Mouse (Mus musculus) heart, postnatal 0 days (tissue): ENCODE data around the gene Rnf212. TPM values are rescaled to one million over a fixed set of nuclear protein-coding genes. Genes with fewer than 3 reads are reported as not detected.

Experiments used
- ATAC-seq: fragments of 200-750 bp; cut with Nextera tagmentation; 2 replicates; pipeline ENCODE4 v1.8.0; 2017; ENCODE audit warnings: low read depth, moderate number of reproducible peaks, moderate library complexity; ENCODE audit not compliant: insufficient read depth
- DNase-seq: peaks from one replicate; pipeline ENCODE4 v3.0.0-alpha.2; 2016; ENCODE audit warnings: low spot score
- H3K27ac ChIP-seq: fragments of 300-500 bp; sonication (generic); 2 replicates; pipeline ENCODE4 v1.5.1; 2014; ENCODE audit warnings: low read depth, mild to moderate bottlenecking
- H3K27me3 ChIP-seq: fragments of 300-500 bp; sonication (generic); 2 replicates; pipeline ENCODE4 v1.6.1; 2014; ENCODE audit warnings: low read length, mixed read lengths; ENCODE audit not compliant: control insufficient read depth, insufficient read depth
- H3K36me3 ChIP-seq: fragments of 300-500 bp; sonication (generic); replicated peaks from 2 replicates; pipeline ENCODE4 v1.6.1; 2014; ENCODE audit warnings: low read length, mixed read lengths; ENCODE audit not compliant: control insufficient read depth, insufficient read depth
- H3K4me1 ChIP-seq: fragments of 300-500 bp; sonication (generic); 2 replicates; pipeline ENCODE4 v1.6.1; 2014; ENCODE audit warnings: antibody characterized with exemption; ENCODE audit not compliant: control insufficient read depth, insufficient read depth
- H3K4me2 ChIP-seq: fragments of 300-500 bp; sonication (generic); 2 replicates; pipeline ENCODE4 v1.6.1; 2014; ENCODE audit warnings: low read depth, mild to moderate bottlenecking, low read length, moderate library complexity
- H3K4me3 ChIP-seq: fragments of 300-500 bp; sonication (generic); 2 replicates; pipeline ENCODE4 v1.5.1; 2014; ENCODE audit warnings: low read depth, low read length
- H3K9ac ChIP-seq: fragments of 300-500 bp; sonication (generic); replicated peaks from 2 replicates; pipeline ENCODE4 v1.6.1; 2014; ENCODE audit warnings: low read depth, low read length, mixed read lengths
- H3K9me3 ChIP-seq: fragments of 300-500 bp; sonication (generic); replicated peaks from 2 replicates; pipeline ENCODE4 v1.6.1; 2016; ENCODE audit warnings: low read length; ENCODE audit not compliant: control insufficient read depth
- CTCF ChIP-seq: IDR thresholded peaks from 2 replicates; pipeline ENCODE4 v1.5.1; 2016; ENCODE audit warnings: antibody characterized with exemption, control low read depth, low read depth
- EP300 ChIP-seq: IDR thresholded peaks from 2 replicates; pipeline ENCODE4 v1.6.1; 2016; ENCODE audit warnings: antibody characterized with exemption, low read depth
- WGBS: fragments of 180-500 bp; shearing (Covaris S2); extraction: QIAGEN DNeasy Blood & Tissue Kit; methylation state at CpG from one replicate; pipeline ENCODE4 v1.1.7; 2014; 5-methylcytosine and 5-hydroxymethylcytosine counted together
- polyA plus RNA-seq: library from polyadenylated mRNA; unstranded; fragments of >200 nt; fragmentation: Nextera tagmentation; extraction: Ambion mirVana; gene quantifications from 2 replicates; pipeline ENCODE4 v1.2.1, GENCODE M21; 2015
- total RNA-seq: library from RNA; depleted of rRNA; stranded (reverse); fragments of >200 nt; gene quantifications from 2 replicates; pipeline ENCODE4 v1.2.3, GENCODE M21; 2014; ENCODE audit warnings: low replicate concordance

Gene Rnf212
- total and polyA plus RNA-seq, 2 experiments from 2014 or later = not detected

DNA sequence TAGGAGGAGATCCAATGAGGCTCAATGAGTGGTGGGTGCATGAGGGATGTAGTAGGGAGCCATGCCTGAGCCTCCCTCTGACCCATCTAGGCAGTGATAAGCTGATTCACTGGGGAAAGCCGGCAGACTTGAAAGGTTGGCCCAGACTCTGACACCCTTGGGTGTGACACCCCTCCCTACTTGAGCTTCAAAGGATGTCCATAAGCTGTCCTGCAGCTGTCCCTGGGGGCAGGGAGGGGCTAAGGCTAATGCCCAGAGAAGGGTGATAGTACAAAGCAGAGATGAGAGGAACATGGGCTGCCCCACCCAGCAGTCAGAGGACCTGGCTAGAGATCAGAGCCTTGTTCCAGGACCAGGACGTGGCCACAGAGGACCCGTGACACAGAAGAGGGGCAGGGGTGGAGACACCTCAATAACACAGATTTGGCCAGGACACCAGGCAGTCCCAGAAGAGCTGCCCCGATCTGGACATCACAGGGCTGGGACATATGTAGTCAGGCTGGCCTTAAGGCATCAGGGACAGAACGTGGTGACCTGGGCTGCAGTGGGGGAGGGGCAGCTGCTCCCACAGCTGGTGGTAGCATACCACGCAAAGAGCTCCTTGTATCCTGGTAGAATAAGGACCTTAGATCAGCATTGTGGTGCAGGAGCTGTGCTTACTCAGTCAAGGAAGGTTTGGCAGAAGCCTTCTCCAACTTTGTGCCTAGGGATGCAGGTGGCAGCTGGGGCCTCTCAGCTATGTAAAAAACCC lies 65.6 kb downstream of the Rnf212 start:
- H3K4me1 ChIP-seq = no peaks in the 10 kb centered on the region
- H3K27me3 ChIP-seq = no peaks in the 10 kb centered on the region
- no peak overlapping the region for H3K27ac ChIP-seq
- H3K9me3 ChIP-seq = no peaks in the 10 kb centered on the region
- ATAC-seq = no peak
- DNase-seq = no peak
- no peak overlapping the region for H3K4me2 ChIP-seq
- 47% methylated on average over 6 of the region's 6 CpGs for WGBS
- H3K4me3 ChIP-seq = no peak overlapping the region
- H3K9ac ChIP-seq = no peak overlapping the region
- TF ChIP-seq EP300 = no peak
- TF ChIP-seq CTCF = no peak
- H3K36me3 ChIP-seq = peaks cover 19% of the 10 kb centered on the region

- ATAC-seq (no peak), DNase-seq (no peak)
- no peak for TF ChIP-seq EP300
- no peak for TF ChIP-seq CTCF
These were observed 66.4 kb downstream of the Rnf212 start for GRCm38 (mm10) chr5:108708419-108708818.

GRCm38 (mm10) chr5:108707758-108708157 lies 67.0 kb downstream of the Rnf212 start:
- Histone ChIP-seq H3K9me3 (no peaks in the 10 kb centered on the region), H3K4me3 (no peak overlapping the region), H3K4me2 (no peak overlapping the region), H3K9ac (no peak overlapping the region), H3K27me3 (no peaks in the 10 kb centered on the region), H3K27ac (no peak overlapping the region), H3K36me3 (peaks cover 19% of the 10 kb centered on the region), H3K4me1 (no peaks in the 10 kb centered on the region)
- no peak for TF ChIP-seq EP300
- TF ChIP-seq CTCF = no peak
- ATAC-seq (no peak), DNase-seq (no peak)
- 59% methylated on average over 2 of the region's 2 CpGs for WGBS

More at GRCm38 (mm10) chr5:108708419-108708818, 66.4 kb downstream of the Rnf212 start:
- Histone ChIP-seq H3K4me2 (no peak overlapping the region), H3K36me3 (peaks cover 19% of the 10 kb centered on the region), H3K4me1 (no peaks in the 10 kb centered on the region), H3K9me3 (no peaks in the 10 kb centered on the region), H3K27me3 (no peaks in the 10 kb centered on the region), H3K27ac (no peak overlapping the region), H3K4me3 (no peak overlapping the region), H3K9ac (no peak overlapping the region)
- whole genome bisulfite sequencing = 96% methylated on average over 1 of the region's 1 CpGs

DNA sequence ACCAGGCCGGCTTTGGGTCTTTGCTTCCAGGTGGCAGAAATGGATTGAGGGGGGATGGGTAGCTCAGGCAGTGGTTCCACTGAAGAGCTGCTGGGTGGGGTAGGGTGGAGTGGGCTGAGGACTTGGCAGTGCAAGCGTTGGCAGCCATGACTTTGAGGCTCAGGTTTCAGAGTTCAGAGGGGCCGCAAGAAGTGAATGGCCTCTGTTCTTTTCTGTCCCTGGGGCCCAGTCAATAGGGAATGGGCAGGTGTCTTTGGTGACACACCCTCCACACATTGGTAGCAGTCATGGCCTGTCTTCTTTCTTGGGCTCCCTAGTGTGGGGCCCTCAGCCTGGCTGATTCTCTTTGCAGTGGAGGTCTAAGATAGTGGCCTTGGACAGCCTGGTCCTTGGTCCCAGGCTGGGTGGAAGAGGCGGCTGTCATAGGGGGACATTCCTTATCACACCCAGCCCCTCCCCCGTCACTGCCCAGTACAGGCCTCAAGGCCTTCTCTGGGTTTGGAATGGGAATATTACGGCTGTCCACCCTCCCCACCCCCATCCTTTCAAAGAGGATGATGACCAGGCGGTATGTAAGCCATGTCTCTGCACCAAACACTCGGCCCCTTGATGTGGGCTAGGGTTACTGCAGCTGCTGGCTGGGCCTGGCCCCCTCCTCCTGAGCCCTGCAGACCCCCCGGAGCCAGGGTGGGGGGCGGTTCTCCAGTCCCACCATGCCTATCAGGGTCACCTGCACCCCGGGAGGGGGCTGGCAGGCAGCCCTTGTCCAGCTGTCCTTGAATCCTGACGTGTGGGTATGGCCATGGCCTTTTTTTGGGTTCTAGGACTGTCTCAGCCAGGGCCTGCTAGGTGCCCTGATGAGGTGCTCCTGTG lies 70.8 kb downstream of the Rnf212 start:
- no peak overlapping the region for H3K4me2 ChIP-seq
- no peak for ATAC-seq
- no peak for TF ChIP-seq EP300
- TF ChIP-seq CTCF = no peak
- no peak for DNase-seq
- 64% methylated on average over 12 of the region's 12 CpGs for WGBS
- H3K36me3 ChIP-seq = peaks cover 19% of the 10 kb centered on the region
- no peaks in the 10 kb centered on the region for H3K27me3 ChIP-seq
- no peak overlapping the region for H3K27ac ChIP-seq
- H3K4me3 ChIP-seq = no peak overlapping the region
- H3K4me1 ChIP-seq = peaks cover 8% of the 10 kb centered on the region; the same call in 1 of the 2 replicates
- no peaks in the 10 kb centered on the region for H3K9me3 ChIP-seq
- H3K9ac ChIP-seq = no peak overlapping the region

- Histone ChIP-seq H3K4me1 (peaks cover 8% of the 10 kb centered on the region; the same call in 1 of the 2 replicates), H3K27ac (no peak overlapping the region)
- 69% methylated on average over 10 of the region's 10 CpGs for WGBS
These were observed 73.3 kb downstream of the Rnf212 start for GRCm38 (mm10) chr5:108701341-108702021.

More at GRCm38 (mm10) chr5:108701341-108702021, 73.3 kb downstream of the Rnf212 start:
- no peak overlapping the region for H3K4me2 ChIP-seq
- no peak overlapping the region for H3K4me3 ChIP-seq
- peaks cover 18% of the 10 kb centered on the region for H3K36me3 ChIP-seq
- H3K9me3 ChIP-seq = no peaks in the 10 kb centered on the region
- H3K27me3 ChIP-seq = no peaks in the 10 kb centered on the region
- no peak for TF ChIP-seq EP300
- no peak for TF ChIP-seq CTCF
- DNase-seq = no peak
- no peak for ATAC-seq
- H3K9ac ChIP-seq = no peak overlapping the region
